Mouse (Mus musculus) heart, adult 2 months (tissue): ENCODE data around the gene Tmem167.

Source experiments
- CTCF ChIP-seq: fragments of 200-600 bp; IDR thresholded peaks from 2 replicates; pipeline ENCODE4 v1.8.1; 2022; ENCODE audit warnings: antibody characterized with exemption, mild to moderate bottlenecking, moderate library complexity
- POLR2A ChIP-seq: fragments of 200-500 bp; IDR thresholded peaks from 2 replicates; pipeline ENCODE4 v1.6.1; 2011; ENCODE audit warnings: mild to moderate bottlenecking, low read depth, low read length, control low read depth; ENCODE audit not compliant: insufficient read depth

- TF ChIP-seq POLR2A, result no peak
- TF ChIP-seq CTCF, result no peak
These were observed 93.3 kb downstream of the Tmem167 start for GRCm38 (mm10) chr13:90182262-90182661.
